Mouse (Mus musculus) retina, postnatal 7 days (tissue): ENCODE measurements around the gene Smg5.
"Not testable (repeated sequence)": the region's sequence is repeated elsewhere in the genome, so short reads cannot be mapped to it uniquely, and the experiment has no call there.

Source experiments
- DNase-seq: peaks from one replicate; pipeline ENCODE4 v3.0.0-alpha.2; 2012; ENCODE audit warnings: low read depth, low spot score

The Smg5 gene

DNA sequence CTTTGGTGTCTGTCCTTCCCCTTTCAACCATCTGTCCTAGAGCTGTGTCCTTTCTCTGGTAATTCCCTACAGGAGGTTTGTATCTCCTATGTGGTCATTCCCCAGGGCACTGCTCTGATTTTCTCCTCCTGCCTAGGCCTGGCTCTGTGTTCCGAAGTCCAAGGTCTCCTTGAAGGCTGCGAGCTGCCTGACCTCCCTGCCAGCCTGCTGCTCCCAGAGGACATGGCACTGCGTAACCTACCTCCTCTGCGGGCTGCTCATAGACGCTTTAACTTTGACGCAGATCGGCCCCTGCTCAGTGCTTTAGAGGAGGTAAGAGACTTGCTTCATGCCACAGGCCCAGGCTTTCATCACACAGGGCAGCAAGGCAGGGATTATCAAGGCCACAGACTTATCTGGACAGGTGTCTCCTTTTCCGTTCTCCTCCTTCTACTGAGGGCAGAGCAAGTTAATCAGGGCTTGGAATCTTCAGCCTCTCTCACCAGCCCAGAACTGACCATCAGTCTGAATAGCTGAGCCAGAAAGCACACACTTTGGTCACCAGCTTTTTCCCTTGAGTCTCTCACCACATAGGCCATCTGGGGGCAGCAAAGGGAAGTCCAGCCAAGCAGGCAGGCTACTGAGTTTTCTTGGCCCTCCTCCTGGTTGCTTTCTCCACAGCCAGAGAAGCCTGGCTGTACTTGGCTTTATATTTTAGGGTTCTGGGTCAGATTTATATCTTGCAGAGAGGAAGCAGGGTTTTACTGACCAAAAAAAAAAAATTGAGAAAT lies 18.5 kb downstream of the Smg5 start:
- no peak for DNase-seq

DNA sequence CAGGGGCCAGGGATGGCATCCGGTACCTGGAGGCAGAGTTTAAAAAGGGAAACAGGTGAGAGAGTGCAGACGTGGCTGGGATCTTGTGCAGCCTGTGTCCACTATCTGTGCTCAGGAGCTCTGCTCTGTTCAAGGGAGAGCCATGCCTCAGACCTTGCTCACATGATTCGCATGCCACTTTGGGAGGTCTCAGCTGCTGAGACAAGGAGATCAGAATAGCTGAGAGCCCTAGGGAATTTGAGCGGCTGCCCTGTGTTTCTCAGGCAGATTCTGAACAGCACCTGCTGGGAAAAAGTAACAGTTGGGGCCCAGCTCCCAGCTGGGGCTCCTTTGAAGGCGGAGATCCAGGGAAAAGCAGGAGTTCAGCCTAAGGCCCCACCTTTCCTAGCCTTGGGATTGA lies 23.5 kb downstream of the Smg5 start:
- DNase-seq, result no peak

DNA sequence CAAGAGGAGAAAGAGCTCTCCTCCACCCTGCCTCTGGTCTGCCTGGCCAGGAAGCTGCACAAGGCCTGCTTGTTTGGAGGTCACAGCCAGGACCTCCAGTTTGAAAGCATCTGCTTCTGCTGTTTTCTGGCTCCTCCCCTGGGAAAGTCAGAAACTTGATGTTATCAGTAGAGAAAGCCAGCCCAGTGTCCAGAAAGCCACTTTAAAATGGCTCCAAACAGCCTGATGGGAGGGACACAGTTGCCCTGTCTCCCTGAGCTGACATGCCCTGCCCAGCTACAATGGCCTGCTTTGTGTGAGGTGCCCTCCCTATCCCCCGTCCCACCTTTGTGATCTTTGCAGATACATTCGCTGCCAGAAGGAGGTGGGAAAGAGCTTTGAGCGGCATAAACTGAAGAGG lies 23.9 kb downstream of the Smg5 start:
- no peak for DNase-seq

DNA sequence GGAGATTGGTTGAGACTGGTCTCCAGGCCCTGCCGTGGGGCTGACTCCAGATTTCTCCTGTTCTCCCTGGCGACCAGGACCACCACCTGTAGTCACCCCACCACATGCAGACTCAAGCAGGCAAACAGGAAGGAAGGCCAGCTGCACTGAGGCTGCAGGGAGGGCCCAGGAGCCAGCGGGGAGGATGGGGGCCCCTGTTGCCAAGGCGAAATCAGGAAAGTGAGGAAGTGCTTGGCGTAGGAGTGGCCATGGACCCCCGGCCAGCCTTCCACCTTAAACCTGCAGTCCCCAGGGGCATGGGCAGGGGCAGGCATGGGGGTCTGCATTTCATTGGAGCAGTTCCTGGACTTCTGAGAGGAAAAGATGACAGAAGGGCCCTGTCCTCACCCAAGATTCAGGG lies 25.0 kb downstream of the Smg5 start:
- DNase-seq, result no peak

DNA sequence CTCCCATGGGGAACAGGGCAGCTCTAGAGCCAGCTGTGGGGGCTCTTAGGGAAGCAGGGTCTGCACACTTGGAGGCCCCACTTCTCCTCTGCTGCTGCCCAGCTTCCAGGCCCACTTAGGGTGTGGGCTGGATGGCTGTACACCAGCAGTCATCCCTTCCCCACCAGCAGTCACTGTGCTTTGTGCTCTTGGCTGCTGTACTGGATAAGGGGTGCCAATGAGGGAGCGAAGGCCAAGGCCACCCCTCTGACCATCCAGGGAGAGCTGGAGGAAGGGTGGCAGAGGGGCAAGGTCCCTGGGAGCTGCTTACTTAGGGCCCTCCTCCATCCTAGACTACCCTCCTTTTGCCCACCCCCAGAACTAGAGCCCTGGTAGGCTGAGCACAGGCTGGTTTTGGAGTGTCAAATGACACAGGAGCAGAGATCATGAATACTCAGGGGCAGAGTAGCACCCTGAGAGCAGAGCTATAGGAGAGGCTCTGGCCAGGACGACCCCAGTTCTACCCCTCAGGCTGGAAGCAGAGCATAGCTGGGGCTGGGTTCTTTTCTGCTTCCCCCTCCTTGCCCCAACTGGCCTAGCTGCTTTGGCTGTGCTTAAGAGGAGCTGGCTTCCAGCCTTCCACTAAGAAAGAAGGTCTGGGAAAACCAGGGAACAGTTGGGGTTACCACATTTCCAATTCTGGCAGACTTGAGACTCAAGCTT lies 25.7 kb downstream of the Smg5 start:
- DNase-seq, result no peak

DNA sequence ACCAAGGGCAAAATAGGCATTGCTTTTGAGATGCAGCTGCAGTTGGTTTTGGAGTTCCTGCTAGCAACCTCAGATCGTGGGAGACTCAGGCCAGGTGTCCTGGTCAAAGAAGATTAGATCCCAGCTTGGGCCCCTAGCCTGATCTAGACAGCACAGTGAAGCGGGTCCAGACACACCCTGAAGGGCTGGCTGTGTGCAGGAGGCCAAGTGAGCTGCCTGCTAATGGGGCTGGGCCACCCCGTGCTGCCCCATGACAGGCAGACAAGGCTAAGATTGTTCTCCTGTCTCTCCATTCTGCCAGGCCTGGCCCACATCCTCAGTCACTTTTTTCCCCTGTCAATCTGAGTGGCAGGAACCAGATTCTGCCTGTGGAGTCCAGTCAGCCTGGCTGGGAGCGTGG lies 27.6 kb downstream of the Smg5 start:
- no peak for DNase-seq

DNA sequence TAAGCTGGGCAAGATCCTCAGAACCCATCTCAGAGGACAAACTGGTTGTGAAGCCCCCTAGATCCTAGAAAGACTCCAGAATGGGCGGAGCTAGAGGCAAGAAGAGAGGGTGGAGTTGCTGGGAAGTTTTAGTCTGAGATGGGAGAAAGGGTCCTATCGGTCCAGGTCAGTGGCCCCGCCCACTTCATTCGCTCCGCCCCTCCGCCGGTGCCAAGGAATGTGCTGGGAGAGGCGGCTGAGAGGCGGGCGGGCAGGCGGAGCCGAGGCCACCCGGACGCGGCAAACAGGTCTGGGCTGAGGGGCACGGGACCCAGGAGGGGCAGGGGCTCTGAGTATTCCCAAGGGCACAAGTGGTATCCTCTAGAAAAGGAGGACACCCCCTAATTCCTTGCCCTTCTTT lies 28.3 kb downstream of the Smg5 start, which contains the start of gene Paqr6:
Gene Paqr6 (plus strand): TSS at position 248 of the 400 bp plus-strand sequence.
- no peak for DNase-seq

DNA sequence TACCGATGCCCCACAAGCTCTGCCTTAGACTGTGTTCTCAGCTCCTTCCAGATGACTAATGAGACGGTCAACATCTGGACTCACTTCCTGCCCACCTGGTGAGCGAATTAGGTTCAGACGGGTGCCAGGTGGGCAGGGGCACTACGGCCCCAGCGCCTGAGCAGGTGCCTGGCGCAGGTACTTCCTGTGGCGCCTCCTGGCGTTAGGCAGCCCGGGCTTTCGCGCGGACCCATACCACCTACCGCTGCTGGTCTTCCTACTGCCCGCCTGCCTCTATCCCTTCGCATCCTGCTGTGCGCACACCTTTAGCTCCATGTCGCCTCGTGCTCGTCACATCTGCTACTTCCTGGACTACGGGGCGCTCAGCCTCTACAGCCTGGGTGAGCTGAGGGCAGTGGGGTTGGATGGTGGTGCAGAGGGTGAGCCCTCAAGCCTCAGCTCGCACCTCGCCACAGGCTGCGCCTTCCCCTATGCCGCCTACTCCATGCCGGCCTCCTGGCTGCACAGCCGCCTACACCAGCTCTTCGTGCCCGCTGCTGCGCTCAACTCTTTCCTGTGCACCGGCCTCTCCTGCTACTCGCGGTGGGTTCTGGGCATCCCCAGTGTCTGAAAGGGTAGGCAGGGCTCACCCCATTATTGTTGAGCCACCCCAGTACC lies 29.8 kb downstream of the Smg5 start:
- DNase-seq, result no peak

DNA sequence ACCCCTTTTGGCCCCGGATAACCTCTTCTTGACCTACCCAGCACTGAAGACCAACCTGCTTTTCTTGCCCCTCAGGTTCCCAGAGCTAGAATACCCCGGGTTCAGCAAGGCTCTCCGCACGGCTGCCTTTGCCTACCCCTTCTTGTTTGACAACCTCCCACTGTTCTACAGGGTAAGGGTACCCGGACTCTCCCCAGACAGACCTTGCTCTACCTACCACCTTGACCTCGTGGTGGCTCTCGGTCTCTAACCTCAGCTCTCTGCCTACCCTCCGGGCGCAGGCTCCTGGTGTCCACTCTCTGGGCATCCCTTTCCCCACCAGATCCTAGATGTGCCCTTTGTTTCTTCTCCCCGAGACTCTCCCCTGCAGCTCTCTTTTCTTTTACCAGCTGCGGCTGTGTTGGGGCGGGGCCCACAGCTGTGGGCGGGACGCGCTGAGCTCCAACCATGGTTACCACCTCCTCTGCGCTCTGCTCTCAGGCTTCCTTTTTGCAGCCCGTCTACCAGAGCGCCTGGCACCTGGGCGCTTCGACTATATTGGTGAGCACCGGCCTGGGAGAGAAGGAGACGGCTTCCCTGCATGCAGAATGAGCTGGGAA lies 30.9 kb downstream of the Smg5 start:
- DNase-seq, result not testable (repeated sequence)

DNA sequence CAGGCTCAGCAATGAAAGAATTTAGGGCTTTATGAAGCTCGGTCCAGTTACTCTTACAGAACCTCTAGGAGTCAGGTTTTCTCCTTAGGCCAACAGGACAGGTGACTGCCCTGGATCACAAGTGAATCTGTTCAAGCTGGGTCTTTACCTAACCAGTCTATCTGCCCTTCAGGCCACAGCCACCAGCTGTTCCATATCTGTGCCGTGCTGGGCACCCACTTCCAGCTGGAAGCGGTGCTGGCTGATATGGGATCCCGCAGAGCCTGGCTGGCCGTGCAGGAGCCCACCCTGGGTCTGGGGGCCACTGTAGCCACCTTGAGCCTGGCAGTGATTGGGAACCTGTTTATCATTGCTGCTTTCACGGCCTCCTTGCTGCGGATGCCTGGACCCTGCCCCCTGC lies 31.5 kb downstream of the Smg5 start:
- not testable (repeated sequence) for DNase-seq

DNA sequence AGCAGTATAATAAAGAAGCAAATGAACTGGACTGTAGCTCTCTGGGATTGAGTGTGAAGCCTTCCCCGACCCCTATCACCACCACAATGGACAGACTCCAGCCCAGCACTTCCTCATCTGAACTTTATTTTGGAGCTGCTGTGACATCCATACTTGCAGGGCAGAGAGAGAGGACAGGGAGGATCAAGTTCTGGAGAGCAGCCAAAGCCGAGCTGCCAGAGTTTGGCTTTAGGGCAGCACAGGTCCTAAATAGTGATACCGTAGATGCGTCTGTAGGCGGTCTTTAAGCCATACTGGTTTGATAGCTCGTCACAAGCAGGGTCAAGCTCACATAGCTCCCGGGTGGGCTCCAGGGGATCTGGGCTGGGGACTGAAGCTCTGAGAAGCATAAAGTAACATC lies 32.5 kb downstream of the Smg5 start:
- DNase-seq, result not testable (repeated sequence)

DNA sequence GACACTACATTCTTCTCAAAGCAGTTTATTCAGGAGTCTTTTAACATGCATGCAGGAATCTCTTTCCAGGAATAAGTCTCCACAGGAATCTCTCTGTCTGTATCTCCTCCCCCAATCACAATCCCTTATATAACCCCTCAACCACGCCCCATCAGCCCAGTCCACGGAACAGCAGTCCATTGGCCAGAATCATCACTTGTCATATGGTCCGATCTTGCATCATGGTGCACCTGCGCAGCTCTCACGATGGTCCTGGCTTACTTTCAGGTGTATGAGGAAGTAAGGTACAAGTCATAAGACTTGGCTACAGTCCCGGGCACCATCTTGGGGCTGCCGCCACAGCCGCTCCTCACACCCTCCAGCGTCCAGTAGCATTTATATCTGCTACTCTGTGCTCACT lies 36.6 kb downstream of the Smg5 start, which contains the start of gene Bglap3:
Gene Bglap3 (minus strand): TSS at position 101 of the 400 bp plus-strand sequence.
- not testable (repeated sequence) for DNase-seq

DNA sequence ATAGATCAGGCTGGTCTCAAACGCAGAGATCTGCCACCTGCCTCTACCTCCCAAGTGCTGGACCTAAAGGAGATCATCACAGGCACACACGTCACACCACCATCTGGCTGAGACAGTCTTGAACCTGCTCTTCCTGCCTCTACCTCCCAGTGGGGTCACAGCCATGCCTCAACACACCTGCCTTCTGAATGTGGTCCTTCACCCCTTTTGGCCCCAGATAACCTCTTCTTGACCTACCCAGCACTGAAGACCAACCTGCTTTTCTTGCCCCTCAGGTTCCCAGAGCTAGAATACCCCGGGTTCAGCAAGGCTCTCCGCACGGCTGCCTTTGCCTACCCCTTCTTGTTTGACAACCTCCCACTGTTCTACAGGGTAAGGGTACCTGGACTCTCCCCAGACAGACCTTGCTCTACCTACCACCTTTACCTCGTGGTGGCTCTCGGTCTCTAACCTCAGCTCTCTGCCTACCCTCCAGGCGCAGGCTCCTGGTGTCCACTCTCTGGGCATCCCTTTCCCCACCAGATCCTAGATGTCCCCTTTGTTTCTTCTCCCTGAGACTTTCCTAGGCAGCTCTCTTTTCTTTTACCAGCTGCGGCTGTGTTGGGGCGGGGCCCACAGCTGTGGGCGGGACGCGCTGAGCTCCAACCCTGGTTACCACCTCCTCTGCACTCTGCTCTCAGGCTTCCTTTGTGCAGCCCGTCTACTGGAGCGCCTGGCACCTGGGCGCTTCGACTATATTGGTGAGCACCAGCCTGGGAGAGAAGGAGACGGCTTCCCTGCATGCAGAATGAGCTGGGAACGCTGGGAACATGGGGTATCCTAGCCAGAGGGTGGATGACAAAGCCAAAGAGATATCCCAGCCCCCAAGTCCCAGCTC lies 39.9 kb downstream of the Smg5 start:
- DNase-seq, result not testable (repeated sequence)

DNA sequence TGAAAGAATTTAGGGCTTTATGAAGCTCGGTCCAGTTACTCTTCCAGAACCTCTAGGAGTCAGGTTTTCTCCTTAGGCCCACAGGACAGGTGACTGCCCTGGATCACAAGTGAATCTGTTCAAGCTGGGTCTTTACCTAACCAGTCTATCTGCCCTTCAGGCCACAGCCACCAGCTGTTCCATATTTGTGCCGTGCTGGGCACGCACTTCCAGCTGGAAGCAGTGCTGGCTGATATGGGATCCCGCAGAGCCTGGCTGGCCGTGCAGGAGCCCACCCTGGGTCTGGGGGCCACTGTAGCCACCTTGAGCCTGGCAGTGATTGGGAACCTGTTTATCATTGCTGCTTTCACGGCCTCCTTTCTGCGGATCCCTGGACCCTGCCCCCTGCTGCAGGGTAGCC lies 40.6 kb downstream of the Smg5 start:
- not testable (repeated sequence) for DNase-seq

DNA sequence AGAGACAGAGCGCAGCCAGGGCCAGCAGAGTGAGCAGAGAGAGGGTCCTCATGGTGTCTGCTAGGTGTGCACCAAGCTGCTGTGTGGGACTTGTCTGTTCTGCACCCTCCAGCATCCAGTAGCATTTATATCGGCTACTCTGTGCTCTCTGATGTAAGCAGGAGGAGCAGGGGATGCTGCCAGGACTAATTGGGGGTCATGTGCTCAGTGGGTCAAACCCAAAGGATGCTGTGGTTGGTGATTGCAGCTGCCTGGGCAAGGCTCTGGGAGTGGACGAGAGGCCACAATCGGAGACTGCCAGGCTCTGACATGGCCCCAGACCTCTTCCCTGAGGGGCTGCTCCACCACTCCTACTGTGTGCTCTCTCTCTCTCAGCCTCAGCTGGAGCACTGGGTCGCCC lies 42.5 kb downstream of the Smg5 start, which contains the start of gene Bglap2:
Gene Bglap2 (minus strand): TSS at position 101 of the 400 bp plus-strand sequence.
- DNase-seq, result not testable (repeated sequence)

DNA sequence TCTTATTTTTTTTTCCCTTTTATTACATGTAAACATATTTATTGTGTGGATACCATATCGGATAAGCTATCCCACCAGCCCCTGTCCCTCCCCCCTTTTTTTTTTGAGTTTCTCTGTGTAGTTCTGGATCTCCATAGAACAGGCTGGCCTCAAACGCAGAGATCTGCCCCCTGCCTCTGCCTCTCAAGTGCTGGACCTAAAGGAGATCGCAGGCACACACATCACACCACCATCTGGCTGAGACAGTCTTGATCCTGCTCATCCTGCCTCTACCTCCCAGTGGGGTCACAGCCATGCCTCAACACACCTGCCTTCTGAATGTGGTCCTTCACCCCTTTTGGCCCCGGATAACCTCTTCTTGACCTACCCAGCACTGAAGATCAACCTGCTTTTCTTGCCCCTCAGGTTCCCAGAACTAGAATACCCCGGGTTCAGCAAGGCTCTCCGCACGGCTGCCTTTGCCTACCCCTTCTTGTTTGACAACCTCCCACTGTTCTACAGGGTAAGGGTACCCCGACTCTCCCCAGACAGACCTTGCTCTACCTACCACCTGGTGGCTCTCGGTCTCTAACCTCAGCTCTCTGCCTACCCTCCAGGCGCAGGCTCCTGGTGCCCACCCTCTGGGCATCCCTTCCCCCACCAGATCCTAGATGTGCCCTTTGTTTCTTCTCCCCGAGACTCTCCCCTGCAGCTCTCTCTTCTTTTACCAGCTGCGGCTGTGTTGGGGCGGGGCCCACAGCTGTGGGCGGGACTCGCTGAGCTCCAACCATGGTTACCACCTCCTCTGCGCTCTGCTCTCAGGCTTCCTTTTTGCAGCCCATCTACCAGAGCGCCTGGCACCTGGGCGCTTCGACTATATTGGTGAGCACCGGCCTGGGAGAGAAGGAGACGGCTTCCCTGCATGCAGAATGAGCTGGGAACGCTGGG lies 45.6 kb downstream of the Smg5 start:
- DNase-seq, result not testable (repeated sequence)

DNA sequence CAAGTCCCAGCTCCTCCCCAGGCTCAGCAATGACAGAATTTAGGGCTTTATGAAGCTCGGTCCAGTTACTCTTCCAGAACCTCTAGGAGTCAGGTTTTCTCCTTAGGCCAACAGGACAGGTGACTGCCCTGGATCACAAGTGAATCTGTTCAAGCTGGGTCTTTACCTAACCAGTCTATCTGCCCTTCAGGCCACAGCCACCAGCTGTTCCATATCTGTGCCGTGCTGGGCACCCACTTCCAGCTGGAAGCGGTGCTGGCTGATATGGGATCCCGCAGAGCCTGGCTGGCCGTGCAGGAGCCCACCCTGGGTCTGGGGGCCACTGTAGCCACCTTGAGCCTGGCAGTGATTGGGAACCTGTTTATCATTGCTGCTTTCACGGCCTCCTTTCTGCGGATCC lies 46.3 kb downstream of the Smg5 start:
- DNase-seq, result not testable (repeated sequence)

DNA sequence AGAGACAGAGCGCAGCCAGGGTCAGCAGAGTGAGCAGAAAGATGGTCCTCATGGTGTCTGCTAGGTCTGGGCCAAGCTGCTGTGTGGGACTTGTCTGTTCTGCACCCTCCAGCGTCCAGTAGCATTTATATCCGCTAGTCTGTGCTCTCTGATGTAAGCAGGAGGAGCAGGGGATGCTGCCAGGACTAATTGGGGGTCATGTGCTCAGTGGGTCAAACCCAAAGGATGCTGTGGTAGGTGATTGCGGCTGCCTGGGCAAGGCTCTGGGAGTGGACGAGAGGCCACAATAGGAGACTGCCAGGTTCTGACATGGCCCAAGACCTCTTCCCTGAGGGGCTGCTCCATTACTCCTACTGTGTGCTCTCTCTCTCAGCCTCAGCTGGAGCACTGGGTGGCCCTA lies 48.3 kb downstream of the Smg5 start, which contains the start of gene Bglap:
Gene Bglap (minus strand): TSS at position 101 of the 400 bp plus-strand sequence.
- DNase-seq, result no peak

DNA sequence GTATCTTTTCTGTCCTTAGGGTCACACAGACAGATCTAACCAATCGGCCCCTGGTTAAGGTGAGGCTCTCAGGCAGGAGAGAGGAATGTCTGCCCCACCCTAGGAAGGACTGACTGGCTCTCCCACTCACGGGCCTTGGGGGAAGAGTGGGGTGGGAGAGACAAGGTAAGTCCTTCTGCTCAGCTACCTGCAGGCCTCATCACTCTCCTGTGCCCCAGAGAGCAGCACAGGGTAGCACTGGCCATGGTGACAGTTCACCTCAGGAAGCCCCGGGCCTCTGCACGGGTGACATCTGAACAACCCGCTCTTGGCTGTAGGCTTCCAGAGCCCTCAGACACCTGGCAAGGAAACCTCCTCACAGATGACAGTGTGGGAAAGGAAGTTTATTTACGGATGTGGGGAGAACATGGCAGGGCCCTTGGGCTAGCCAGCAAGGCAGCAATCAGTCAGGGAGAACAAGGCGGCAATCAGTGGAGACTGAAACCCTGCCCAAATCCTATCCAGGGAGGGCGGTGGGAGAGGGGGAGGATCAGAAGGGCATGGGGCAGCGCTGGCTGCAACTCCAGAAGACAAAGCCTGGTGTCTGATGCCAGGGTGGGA lies 57.8 kb downstream of the Smg5 start:
- no peak for DNase-seq
